Mouse (Mus musculus): Measurements from ENCODE around the gene Aes. TPM values are rescaled to one million over a fixed set of nuclear protein-coding genes. Genes with fewer than 3 reads are reported as not detected.

Aes gene
- polyA plus RNA-seq (2012; rRNA removed): 1,852 and 2,404 TPM in 2 replicates

GRCm38 (mm10) chr10:81559163-81559626, at the start of gene Aes:
Aes (plus strand) TSS chr10:81559488.

DNA sequence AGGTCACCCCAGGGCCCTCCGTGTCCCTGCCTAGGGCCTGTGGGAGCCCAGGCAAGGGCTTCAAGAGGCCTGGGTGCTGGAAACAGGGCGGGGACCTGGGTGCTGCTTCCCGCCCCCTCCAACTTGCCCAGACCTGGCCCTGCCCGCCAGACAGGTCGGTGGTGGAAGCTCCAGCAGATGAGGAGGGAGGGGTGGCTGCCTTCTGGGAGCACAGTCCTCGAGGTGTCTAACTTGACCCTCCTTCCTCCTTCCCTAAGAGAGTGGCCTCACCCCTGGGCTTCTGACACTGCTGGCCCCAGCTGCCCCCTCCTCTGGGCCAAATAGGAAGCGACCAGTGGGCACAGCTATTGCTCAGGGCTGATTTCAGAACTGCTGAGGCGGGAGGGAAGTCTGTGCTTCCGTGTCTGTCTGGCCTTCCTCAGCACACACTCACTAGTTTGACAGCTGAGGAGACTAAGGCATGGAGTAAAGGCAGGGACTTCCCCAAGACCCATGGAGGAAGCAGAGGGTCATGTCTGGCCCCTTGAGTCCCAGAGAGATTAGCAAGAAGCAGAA, 35.2 kb upstream of the Aes start, which contains the start of gene Gna15:
TSS of gene Gna15 (minus strand) at position 175 of the 555 bp plus-strand sequence.

GRCm38 (mm10) chr10:81545161-81545747, 14.0 kb upstream of the Aes start, which contains the start of gene Gna11:
Gna11 (minus strand) TSS chr10:81545190.

GRCm38 (mm10) chr10:81574081-81575056, 15.1 kb downstream of the Aes start, which contains the start of gene Tle2:
Tle2 (plus strand) TSS chr10:81574561.

GRCm38 (mm10) chr10:81600738-81601203, 41.5 kb downstream of the Aes start, which contains the start of gene Tle6:
Tle6 (minus strand) TSS chr10:81601073.

GRCm38 (mm10) chr10:81605974-81606751, 46.9 kb downstream of the Aes start, which contains the start of gene BC025920:
BC025920 (plus strand) TSS chr10:81606270.

Other genes starting within 250 kb of the Aes start
- gene Cactin, start 238.4 kb upstream of the Aes start, polyA plus RNA-seq (2012; rRNA removed): 33.3 and 36.3 TPM in 2 replicates
- 23.0 and 24.8 TPM in 2 replicates for gene Tbxa2r, start 230.8 kb upstream of the Aes start, polyA plus RNA-seq (2012; rRNA removed)
- 3.0 and 3.5 TPM in 2 replicates for gene Gipc3, start 216.2 kb upstream of the Aes start, polyA plus RNA-seq (2012; rRNA removed)
- gene Hmg20b, start 209.0 kb upstream of the Aes start, polyA plus RNA-seq (2012; rRNA removed): 209 and 214 TPM in 2 replicates
- 33.7 and 37.4 TPM in 2 replicates for gene Mfsd12, start 202.0 kb upstream of the Aes start, polyA plus RNA-seq (2012; rRNA removed)
- 43.7 and 48.7 TPM in 2 replicates for gene 4930404N11Rik, start 193.7 kb upstream of the Aes start, polyA plus RNA-seq (2012; rRNA removed)
- gene Fzr1, start 181.0 kb upstream of the Aes start, polyA plus RNA-seq (2012; rRNA removed): 130 and 133 TPM in 2 replicates
- gene Dohh, start 175.1 kb upstream of the Aes start, polyA plus RNA-seq (2012; rRNA removed): 98.1 and 108 TPM in 2 replicates
- gene Gm48551, start 175.0 kb upstream of the Aes start, polyA plus RNA-seq (2012; rRNA removed): 2.9 TPM in 2 replicates
- gene Gm48552, start 170.5 kb upstream of the Aes start, polyA plus RNA-seq (2012; rRNA removed): 4.4 and 5.7 TPM in 2 replicates
- gene Smim24, start 166.4 kb upstream of the Aes start, polyA plus RNA-seq (2012; rRNA removed): 504 and 602 TPM in 2 replicates
- gene Nfic, start 103.9 kb upstream of the Aes start, polyA plus RNA-seq (2012; rRNA removed): 33.9 and 48.1 TPM in 2 replicates
- gene Celf5, start 76.8 kb upstream of the Aes start, polyA plus RNA-seq (2012; rRNA removed): 4.7 and 5.4 TPM in 2 replicates
- 240 and 254 TPM in 2 replicates for gene Ncln, start 63.1 kb upstream of the Aes start, polyA plus RNA-seq (2012; rRNA removed)
- gene S1pr4, start 59.4 kb upstream of the Aes start, polyA plus RNA-seq (2012; rRNA removed): 4.5 and 5.7 TPM in 2 replicates
- gene Gna15, start 35.3 kb upstream of the Aes start, polyA plus RNA-seq (2012; rRNA removed): 3.0 and 3.1 TPM in 2 replicates
- gene Gna11, start 14.3 kb upstream of the Aes start, polyA plus RNA-seq (2012; rRNA removed): 280 and 341 TPM in 2 replicates
- gene Tle2, start 15.1 kb downstream of the Aes start, polyA plus RNA-seq (2012; rRNA removed): 48.9 and 62.5 TPM in 2 replicates
- gene Tle6, start 41.6 kb downstream of the Aes start, polyA plus RNA-seq (2012; rRNA removed): 28.5 and 36.3 TPM in 2 replicates
- 0.55 and 0.89 TPM in 2 replicates for gene BC025920, start 46.8 kb downstream of the Aes start, polyA plus RNA-seq (2012; rRNA removed)
- gene Sirt6, start 68.3 kb downstream of the Aes start, polyA plus RNA-seq (2012; rRNA removed): 51.7 and 56.4 TPM in 2 replicates
- gene Ankrd24, start 69.1 kb downstream of the Aes start, polyA plus RNA-seq (2012; rRNA removed): 34.1 and 39.1 TPM in 2 replicates
- gene Gm10778, start 89.6 kb downstream of the Aes start, polyA plus RNA-seq (2012; rRNA removed): 0.20 and 0.30 TPM in 2 replicates
- 0.07 and 0.20 TPM in 2 replicates for gene Zfp433, start 145.3 kb downstream of the Aes start, polyA plus RNA-seq (2012; rRNA removed)
- gene Gm3055, start 211.7 kb downstream of the Aes start, polyA plus RNA-seq (2012; rRNA removed): 0.30 and 0.33 TPM in 2 replicates